Mouse (Mus musculus): ENCODE data around the gene Gpt2. TPM values are rescaled to one million over a fixed set of nuclear protein-coding genes. Genes with fewer than 3 reads are reported as not detected.

Gene Gpt2
- 35.4 and 37.1 TPM in 2 replicates for polyA plus RNA-seq (2014; fragmentation: Nextera tagmentation; extraction: Ambion mirVana)

- no peaks in the 10 kb centered on the region for H3K9me3 ChIP-seq (ENCODE audit: control insufficient read depth, low read length)
- H3K4me2 ChIP-seq (replicated peaks; ENCODE audit: low read depth, low read length), result peak within 1 kb of the TSS; percentile 92
- peaks cover 3% of the 10 kb centered on the region; the same call in 1 of the 2 replicates for H3K4me1 ChIP-seq (replicated peaks; ENCODE audit: control insufficient read depth, insufficient read depth, low read length)
- 0 out of 2 replicates have a peak within 1 kb of the TSS, but pooled peaks have one; percentile 1 for H3K27ac ChIP-seq (ENCODE audit: low read depth, low read length)
- no peaks in the 10 kb centered on the region for H3K36me3 ChIP-seq (ENCODE audit: control insufficient read depth, insufficient read depth, low read length)
- WGBS, result under 1% methylated on average over 41 of the region's 41 CpGs
- no peaks in the 10 kb centered on the region for H3K27me3 ChIP-seq (ENCODE audit: control insufficient read depth, insufficient read depth, low read length)
- DNase-seq (ENCODE audit: low spot score) (peak; percentile 93), ATAC-seq (ENCODE audit: low FRiP score) (peak; percentile 99)
- peak within 1 kb of the TSS; percentile 80 for H3K9ac ChIP-seq (ENCODE audit: low read depth, low read length)
- peak within 1 kb of the TSS; percentile 83 for H3K4me3 ChIP-seq (ENCODE audit: low read depth, low read length)
Measured at GRCm38 (mm10) chr8:85492125-85492875, at the start of gene Gpt2. Gene Gpt2 (plus strand): TSS chr8:85492576.

GRCm38 (mm10) chr8:85444092-85444491, 48.3 kb upstream of the Gpt2 start:
- no peaks in the 10 kb centered on the region for H3K4me1 ChIP-seq (replicated peaks; ENCODE audit: control insufficient read depth, insufficient read depth, low read length)
- no peak overlapping the region for H3K9ac ChIP-seq (ENCODE audit: low read depth, low read length)
- H3K4me2 ChIP-seq (replicated peaks; ENCODE audit: low read depth, low read length), result no peak overlapping the region
- H3K36me3 ChIP-seq (ENCODE audit: control insufficient read depth, insufficient read depth, low read length), result no peaks in the 10 kb centered on the region
- ATAC-seq (ENCODE audit: low FRiP score) (no peak), DNase-seq (ENCODE audit: low spot score) (no peak)
- H3K27me3 ChIP-seq (ENCODE audit: control insufficient read depth, insufficient read depth, low read length), result no peaks in the 10 kb centered on the region
- no peak overlapping the region for H3K4me3 ChIP-seq (ENCODE audit: low read depth, low read length)
- no peak overlapping the region for H3K27ac ChIP-seq (ENCODE audit: low read depth, low read length)
- H3K9me3 ChIP-seq (ENCODE audit: control insufficient read depth, low read length), result no peaks in the 10 kb centered on the region

- no peak overlapping the region for H3K27ac ChIP-seq (ENCODE audit: low read depth, low read length)
- H3K4me3 ChIP-seq (ENCODE audit: low read depth, low read length), result no peak overlapping the region
- no peak for DNase-seq (ENCODE audit: low spot score)
- 87% methylated on average over 15 of the region's 15 CpGs for WGBS
- H3K27me3 ChIP-seq (ENCODE audit: control insufficient read depth, insufficient read depth, low read length), result no peaks in the 10 kb centered on the region
- H3K9ac ChIP-seq (ENCODE audit: low read depth, low read length), result no peak overlapping the region
- no peak for ATAC-seq (ENCODE audit: low FRiP score)
- H3K4me1 ChIP-seq (replicated peaks; ENCODE audit: control insufficient read depth, insufficient read depth, low read length), result no peaks in the 10 kb centered on the region
- H3K9me3 ChIP-seq (ENCODE audit: control insufficient read depth, low read length), result no peaks in the 10 kb centered on the region
- no peaks in the 10 kb centered on the region for H3K36me3 ChIP-seq (ENCODE audit: control insufficient read depth, insufficient read depth, low read length)
- H3K4me2 ChIP-seq (replicated peaks; ENCODE audit: low read depth, low read length), result no peak overlapping the region
Measured at GRCm38 (mm10) chr8:85445936-85446685, 46.3 kb upstream of the Gpt2 start.

GRCm38 (mm10) chr8:85450335-85450734, 42.0 kb upstream of the Gpt2 start:
- no peaks in the 10 kb centered on the region for H3K27me3 ChIP-seq (ENCODE audit: control insufficient read depth, insufficient read depth, low read length)
- WGBS, result 90% methylated on average over 3 of the region's 3 CpGs
- no peaks in the 10 kb centered on the region for H3K4me1 ChIP-seq (replicated peaks; ENCODE audit: control insufficient read depth, insufficient read depth, low read length)
- H3K36me3 ChIP-seq (ENCODE audit: control insufficient read depth, insufficient read depth, low read length), result no peaks in the 10 kb centered on the region
- no peak overlapping the region for H3K4me2 ChIP-seq (replicated peaks; ENCODE audit: low read depth, low read length)
- no peak overlapping the region for H3K27ac ChIP-seq (ENCODE audit: low read depth, low read length)
- H3K9me3 ChIP-seq (ENCODE audit: control insufficient read depth, low read length), result no peaks in the 10 kb centered on the region
- DNase-seq (ENCODE audit: low spot score) (no peak), ATAC-seq (ENCODE audit: low FRiP score) (no peak)
- no peak overlapping the region for H3K9ac ChIP-seq (ENCODE audit: low read depth, low read length)
- no peak overlapping the region for H3K4me3 ChIP-seq (ENCODE audit: low read depth, low read length)

- no peak for ATAC-seq (ENCODE audit: low FRiP score)
- 27% methylated on average over 11 of the region's 14 CpGs for WGBS
- no peak overlapping the region for H3K9ac ChIP-seq (ENCODE audit: low read depth, low read length)
- no peaks in the 10 kb centered on the region for H3K36me3 ChIP-seq (ENCODE audit: control insufficient read depth, insufficient read depth, low read length)
- no peak overlapping the region for H3K27ac ChIP-seq (ENCODE audit: low read depth, low read length)
- H3K4me1 ChIP-seq (replicated peaks; ENCODE audit: control insufficient read depth, insufficient read depth, low read length), result no peaks in the 10 kb centered on the region
- no peaks in the 10 kb centered on the region for H3K9me3 ChIP-seq (ENCODE audit: control insufficient read depth, low read length)
- no peak overlapping the region for H3K4me2 ChIP-seq (replicated peaks; ENCODE audit: low read depth, low read length)
- H3K4me3 ChIP-seq (ENCODE audit: low read depth, low read length), result no peak overlapping the region
- DNase-seq (ENCODE audit: low spot score), result no peak
- no peaks in the 10 kb centered on the region for H3K27me3 ChIP-seq (ENCODE audit: control insufficient read depth, insufficient read depth, low read length)
Measured at GRCm38 (mm10) chr8:85452328-85452727, 40.0 kb upstream of the Gpt2 start.

GRCm38 (mm10) chr8:85453256-85453655, 39.1 kb upstream of the Gpt2 start:
- Histone ChIP-seq H3K4me3 (ENCODE audit: low read depth, low read length) (no peak overlapping the region), H3K27me3 (ENCODE audit: control insufficient read depth, insufficient read depth, low read length) (no peaks in the 10 kb centered on the region), H3K4me2 (replicated peaks; ENCODE audit: low read depth, low read length) (no peak overlapping the region), H3K36me3 (ENCODE audit: control insufficient read depth, insufficient read depth, low read length) (no peaks in the 10 kb centered on the region), H3K9ac (ENCODE audit: low read depth, low read length) (no peak overlapping the region), H3K27ac (ENCODE audit: low read depth, low read length) (no peak overlapping the region), H3K4me1 (replicated peaks; ENCODE audit: control insufficient read depth, insufficient read depth, low read length) (no peaks in the 10 kb centered on the region), H3K9me3 (ENCODE audit: control insufficient read depth, low read length) (no peaks in the 10 kb centered on the region)
- DNase-seq (ENCODE audit: low spot score) (no peak), ATAC-seq (ENCODE audit: low FRiP score) (no peak)
- 74% methylated on average over 2 of the region's 2 CpGs for WGBS

GRCm38 (mm10) chr8:85454750-85455149, 37.6 kb upstream of the Gpt2 start:
- H3K27ac ChIP-seq (ENCODE audit: low read depth, low read length), result no peak overlapping the region

GRCm38 (mm10) chr8:85456536-85456935, 35.8 kb upstream of the Gpt2 start:
- H3K4me2 ChIP-seq (replicated peaks; ENCODE audit: low read depth, low read length), result no peak overlapping the region
- WGBS, result 10% methylated on average over 14 of the region's 14 CpGs

More at GRCm38 (mm10) chr8:85454750-85455149, 37.6 kb upstream of the Gpt2 start:
- Histone ChIP-seq H3K4me2 (replicated peaks; ENCODE audit: low read depth, low read length) (no peak overlapping the region), H3K4me1 (replicated peaks; ENCODE audit: control insufficient read depth, insufficient read depth, low read length) (no peaks in the 10 kb centered on the region), H3K27me3 (ENCODE audit: control insufficient read depth, insufficient read depth, low read length) (no peaks in the 10 kb centered on the region), H3K4me3 (ENCODE audit: low read depth, low read length) (no peak overlapping the region), H3K9me3 (ENCODE audit: control insufficient read depth, low read length) (no peaks in the 10 kb centered on the region), H3K9ac (ENCODE audit: low read depth, low read length) (no peak overlapping the region), H3K36me3 (ENCODE audit: control insufficient read depth, insufficient read depth, low read length) (no peaks in the 10 kb centered on the region)
- DNase-seq (ENCODE audit: low spot score) (no peak), ATAC-seq (ENCODE audit: low FRiP score) (no peak)
- WGBS, result 75% methylated on average over 8 of the region's 8 CpGs

More at GRCm38 (mm10) chr8:85456536-85456935, 35.8 kb upstream of the Gpt2 start:
- ATAC-seq (ENCODE audit: low FRiP score), result no peak
- Histone ChIP-seq H3K27ac (ENCODE audit: low read depth, low read length) (no peak overlapping the region), H3K9ac (ENCODE audit: low read depth, low read length) (no peak overlapping the region), H3K4me3 (ENCODE audit: low read depth, low read length) (no peak overlapping the region), H3K9me3 (ENCODE audit: control insufficient read depth, low read length) (no peaks in the 10 kb centered on the region), H3K4me1 (replicated peaks; ENCODE audit: control insufficient read depth, insufficient read depth, low read length) (no peaks in the 10 kb centered on the region), H3K27me3 (ENCODE audit: control insufficient read depth, insufficient read depth, low read length) (no peaks in the 10 kb centered on the region), H3K36me3 (ENCODE audit: control insufficient read depth, insufficient read depth, low read length) (no peaks in the 10 kb centered on the region)
- peak; percentile 90 for DNase-seq (ENCODE audit: low spot score)
